Mouse (Mus musculus) large intestine, adult 2 months (tissue): Measurements from ENCODE around the gene Cckbr. TPM values are rescaled to one million over a fixed set of nuclear protein-coding genes. Genes with fewer than 3 reads are reported as not detected.

Experiments used
- DNase-seq: peaks from one replicate; pipeline ENCODE4 v3.0.0-alpha.2; 2012; ENCODE audit warnings: low read depth, low spot score
- WGBS: fragments of 180-500 bp; shearing (Covaris S2); methylation state at CpG from one replicate; pipeline ENCODE4 v1.1.7; 2018; 5-methylcytosine and 5-hydroxymethylcytosine counted together
- polyA plus RNA-seq: library from polyadenylated mRNA; depleted of rRNA; stranded (reverse); fragments of >200 nt; gene quantifications from 2 replicates; pipeline ENCODE4 v1.2.3, GENCODE M21; 2012; rRNA removed

Cckbr gene
- polyA plus RNA-seq, 1 experiment: not detected

DNA sequence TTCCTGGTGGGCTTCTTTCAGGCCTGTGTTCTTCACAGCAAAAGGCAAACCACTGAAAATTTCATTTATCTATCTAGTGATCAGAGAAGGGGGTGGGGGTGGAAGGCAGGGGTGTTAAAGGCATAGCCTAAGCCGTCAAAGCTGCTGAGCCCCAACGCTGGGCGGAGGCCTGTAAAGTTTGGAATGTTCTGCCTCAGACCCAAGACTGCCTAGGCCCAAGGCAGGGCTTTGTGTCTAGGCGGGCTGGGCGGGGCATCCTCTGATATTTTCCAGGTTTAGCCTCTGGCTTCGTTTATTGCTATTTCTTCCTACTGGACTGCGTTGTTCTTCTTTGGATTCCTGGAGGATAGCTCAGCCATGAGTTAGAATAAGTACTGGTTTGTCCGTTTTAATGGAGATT, 56.9 kb downstream of the Cckbr start:
- no peak for DNase-seq
- 14% methylated on average over 8 of the region's 8 CpGs for WGBS

- no peak for DNase-seq
- 49% methylated on average over 5 of the region's 5 CpGs for WGBS
Measured at GRCm38 (mm10) chr7:105485029-105485428, 59.5 kb downstream of the Cckbr start.

DNA sequence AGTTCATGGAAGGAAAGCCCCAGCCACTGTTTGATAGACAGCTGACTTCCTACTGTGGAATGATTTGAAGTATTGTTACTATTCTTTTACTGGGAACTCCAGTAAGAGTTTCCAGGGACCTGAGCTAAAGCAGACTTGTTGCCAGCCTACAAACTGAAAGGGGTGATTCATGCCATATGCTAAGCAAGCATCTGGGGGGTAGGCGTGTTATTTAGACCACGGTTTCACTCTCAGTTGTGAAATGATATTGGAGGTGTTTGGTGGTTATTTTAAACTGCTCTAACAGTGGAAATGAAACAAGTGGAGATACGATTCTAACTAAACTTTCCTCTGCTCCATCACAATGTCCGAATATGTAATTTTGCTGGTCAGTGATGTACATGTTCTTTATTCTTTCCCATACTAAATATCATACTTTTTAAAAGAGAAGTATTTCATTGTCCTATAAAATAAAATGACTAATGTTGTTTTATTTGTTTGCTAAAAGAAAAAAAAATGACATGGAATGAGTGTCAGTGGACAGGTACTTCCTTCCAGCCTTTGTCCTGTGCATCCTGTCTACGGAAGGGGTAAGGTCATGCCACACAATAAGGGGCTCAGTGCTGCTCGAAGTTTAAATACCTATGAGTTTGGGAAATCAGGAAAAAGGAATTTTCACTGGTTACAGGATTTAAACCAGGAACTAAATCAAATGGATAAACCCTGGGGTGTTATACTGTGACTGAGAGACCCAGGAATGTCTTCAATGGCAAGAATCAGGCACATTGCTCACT, 61.8 kb downstream of the Cckbr start:
- no peak for DNase-seq
- 65% methylated on average over 6 of the region's 6 CpGs for WGBS

GRCm38 (mm10) chr7:105497881-105498280, 72.3 kb downstream of the Cckbr start:
- WGBS: 78% methylated on average over 3 of the region's 3 CpGs
- no peak for DNase-seq

DNA sequence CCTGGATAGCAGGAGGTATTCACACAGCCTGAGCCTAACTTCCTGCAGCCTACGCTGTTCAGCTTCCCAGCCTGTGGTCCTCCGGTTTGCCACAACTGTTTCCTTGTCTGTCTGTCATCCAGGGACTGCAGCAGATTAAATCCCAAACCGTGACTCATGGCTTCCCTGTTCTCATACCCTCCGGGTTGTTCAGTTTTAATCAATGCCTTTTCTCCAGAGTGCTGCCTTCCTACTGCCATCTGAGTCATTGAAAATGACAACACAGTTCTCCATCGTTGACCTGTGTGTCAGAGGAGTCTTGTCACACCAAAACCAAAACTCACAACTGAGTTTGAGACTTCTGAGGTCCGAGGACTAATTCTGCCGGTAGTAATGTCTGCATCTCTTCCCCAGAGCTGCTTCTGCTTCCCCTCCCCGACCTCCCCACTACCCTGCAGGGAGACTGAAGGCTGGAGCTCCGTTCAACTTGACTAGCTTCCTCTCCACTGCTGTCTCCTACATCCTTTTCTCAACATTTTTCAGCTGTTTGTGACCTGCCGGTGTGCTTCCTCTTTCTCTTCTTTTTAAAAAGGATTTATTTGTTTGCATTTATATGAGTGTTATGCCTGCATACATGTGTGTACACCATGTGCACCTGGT, 73.4 kb downstream of the Cckbr start:
- DNase-seq: no peak
- 47% methylated on average over 10 of the region's 10 CpGs for WGBS

- 82% methylated on average over 1 of the region's 1 CpGs for WGBS
- DNase-seq: no peak
Measured at GRCm38 (mm10) chr7:105499676-105500075, 74.1 kb downstream of the Cckbr start.

GRCm38 (mm10) chr7:105501984-105502383, 76.5 kb downstream of the Cckbr start:
- 32% methylated on average over 4 of the region's 4 CpGs for WGBS
- DNase-seq: no peak

DNA sequence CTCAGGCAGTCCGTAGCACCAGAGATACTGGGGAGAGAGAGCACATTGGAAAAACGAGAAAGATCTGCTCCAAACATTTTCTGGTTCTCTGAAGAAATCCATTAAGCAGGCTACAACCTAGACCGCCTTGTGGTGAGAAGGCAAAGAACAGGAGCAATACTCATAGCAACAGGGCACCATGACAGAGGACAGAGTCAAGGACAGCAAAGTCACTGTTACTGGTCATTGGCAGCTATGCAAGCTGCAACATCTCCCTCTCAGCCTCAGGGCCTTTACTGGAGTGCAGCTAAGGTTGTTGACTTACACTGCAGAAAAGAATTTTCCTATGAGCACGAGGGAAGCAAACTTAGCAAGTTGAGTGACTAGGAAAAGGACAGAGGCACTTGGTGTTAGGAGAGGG, 81.7 kb downstream of the Cckbr start:
- WGBS: 64% methylated on average over 4 of the region's 4 CpGs
- DNase-seq: no peak

DNA sequence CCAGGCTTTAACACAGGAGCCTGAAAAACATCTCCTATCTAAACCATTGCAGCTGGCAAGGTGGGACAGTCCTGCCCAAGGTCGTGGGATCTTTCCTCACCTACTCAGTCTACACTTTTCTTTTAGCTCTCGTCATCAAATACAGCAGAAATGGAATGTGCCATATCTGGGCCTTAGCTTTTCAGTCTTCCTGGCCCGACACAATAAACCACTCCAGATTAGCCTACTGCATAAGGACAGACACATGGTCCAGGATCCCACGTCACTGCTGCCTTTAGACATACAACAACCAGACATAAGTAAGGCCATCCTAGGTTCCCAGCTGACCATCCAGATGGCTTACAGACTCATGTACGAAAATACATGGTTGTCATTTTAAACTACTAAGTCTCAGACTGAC, 84.6 kb downstream of the Cckbr start:
- WGBS: 76% methylated on average over 5 of the region's 5 CpGs

GRCm38 (mm10) chr7:105513845-105514291, 88.3 kb downstream of the Cckbr start:
- WGBS: 48% methylated on average over 5 of the region's 5 CpGs
- no peak for DNase-seq

More for the DNA sequence above, 84.6 kb downstream of the Cckbr start:
- DNase-seq: no peak

DNA sequence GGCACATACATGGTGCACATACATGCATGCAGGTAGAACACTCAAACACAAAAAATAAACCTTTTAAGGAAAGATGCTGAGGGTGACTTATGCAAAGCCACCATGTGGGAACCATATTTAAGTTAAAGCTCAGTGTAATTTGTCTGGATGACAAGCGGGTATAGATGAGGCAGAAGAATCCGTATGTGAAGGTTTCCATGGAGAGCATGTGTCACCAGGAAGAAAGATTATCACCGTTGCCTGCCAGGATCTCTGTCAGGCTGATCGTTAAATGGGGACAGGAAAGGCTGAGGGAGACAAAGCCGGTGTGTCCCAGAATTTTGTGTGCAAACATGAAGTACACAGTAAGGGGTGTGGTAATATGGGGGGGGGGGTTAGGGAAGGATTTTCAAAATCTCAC, 89.0 kb downstream of the Cckbr start:
- DNase-seq: no peak
- WGBS: 32% methylated on average over 5 of the region's 5 CpGs

DNA sequence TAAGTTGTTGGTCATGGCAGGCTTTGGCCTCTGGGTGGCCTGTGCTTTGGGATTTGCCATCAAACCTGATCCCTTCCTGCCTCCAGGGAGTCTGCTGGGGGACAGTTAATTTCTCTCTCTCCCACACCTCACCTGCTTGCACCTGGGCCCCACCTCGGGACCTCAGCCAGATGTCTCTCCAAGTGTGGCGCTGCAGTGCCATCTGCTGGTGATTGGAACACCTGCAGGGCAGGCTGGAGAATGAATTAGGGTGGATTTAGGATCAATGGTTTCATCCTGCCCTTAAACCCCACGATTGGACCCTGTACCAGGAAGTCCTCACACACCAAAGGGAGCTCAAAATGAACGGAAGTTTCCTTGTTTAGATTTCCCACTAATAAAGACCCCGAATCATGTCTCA, 89.6 kb downstream of the Cckbr start:
- DNase-seq: peak; percentile 33
- 5% methylated on average over 5 of the region's 5 CpGs for WGBS

GRCm38 (mm10) chr7:105516669-105517360, 91.3 kb downstream of the Cckbr start:
- WGBS: 36% methylated on average over 9 of the region's 9 CpGs
- no peak for DNase-seq

DNA sequence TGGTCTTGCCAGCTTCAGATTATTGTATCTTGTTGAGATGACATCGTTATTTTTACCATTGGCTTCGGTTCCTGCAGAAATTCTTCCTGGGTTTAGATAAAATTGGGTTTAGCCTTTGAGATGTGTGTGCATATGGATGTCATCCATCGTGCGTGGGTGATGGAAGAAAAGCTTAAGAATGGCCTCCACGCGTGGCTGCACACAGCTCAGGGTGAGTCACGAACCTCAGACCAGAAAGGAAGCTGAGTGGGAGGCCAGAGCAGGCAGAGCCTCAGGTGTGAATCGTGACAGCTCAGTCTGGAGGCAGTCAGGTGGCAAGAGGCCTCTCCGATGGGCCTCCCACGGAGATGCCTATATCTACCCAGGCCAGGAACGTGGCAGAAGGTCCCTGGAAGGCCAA, 93.8 kb downstream of the Cckbr start:
- no peak for DNase-seq
- WGBS: 72% methylated on average over 11 of the region's 11 CpGs

- 69% methylated on average over 2 of the region's 2 CpGs for WGBS
Measured at GRCm38 (mm10) chr7:105519771-105520170, 94.2 kb downstream of the Cckbr start.

GRCm38 (mm10) chr7:105520201-105520600, 94.7 kb downstream of the Cckbr start:
- 24% methylated on average over 6 of the region's 6 CpGs for WGBS
- no peak for DNase-seq

More at GRCm38 (mm10) chr7:105519771-105520170, 94.2 kb downstream of the Cckbr start:
- no peak for DNase-seq

Other genes with a start within 250 kb of the Cckbr start
- gene Olfr685, start 239.7 kb upstream of the Cckbr start, polyA plus RNA-seq: not detected in 2 replicates
- not detected in 2 replicates for gene Olfr686, start 218.2 kb upstream of the Cckbr start, polyA plus RNA-seq
- gene Olfr688, start 137.6 kb upstream of the Cckbr start, polyA plus RNA-seq: not detected in 2 replicates
- not detected in 2 replicates for gene Olfr689, start 114.6 kb upstream of the Cckbr start, polyA plus RNA-seq
- gene Olfr690, start 91.6 kb upstream of the Cckbr start, polyA plus RNA-seq: not detected in 2 replicates
- not detected in 2 replicates for gene Olfr691, start 83.5 kb upstream of the Cckbr start, polyA plus RNA-seq
- gene Olfr692, start 57.5 kb upstream of the Cckbr start, polyA plus RNA-seq: not detected in 2 replicates
- not detected in 2 replicates for gene Gm5901, start 50.7 kb upstream of the Cckbr start, polyA plus RNA-seq
- gene Fam160a2, start 25.7 kb upstream of the Cckbr start, polyA plus RNA-seq: 64.6 and 88.7 TPM in 2 replicates
- 0.09 and 0.10 TPM in 2 replicates for gene Cnga4, start 21.2 kb upstream of the Cckbr start, polyA plus RNA-seq
- 21.8 and 23.4 TPM in 2 replicates for gene Cavin3, start 56.6 kb downstream of the Cckbr start, polyA plus RNA-seq
- 16.0 and 17.8 TPM in 2 replicates for gene Smpd1, start 128.6 kb downstream of the Cckbr start, polyA plus RNA-seq
- 12.1 and 15.8 TPM in 2 replicates for gene Apbb1, start 155.9 kb downstream of the Cckbr start, polyA plus RNA-seq
- 0.40 and 0.49 TPM in 2 replicates for gene Hpx, start 174.4 kb downstream of the Cckbr start, polyA plus RNA-seq
- 11.5 and 18.2 TPM in 2 replicates for gene Trim3, start 207.8 kb downstream of the Cckbr start, polyA plus RNA-seq
- 122 and 132 TPM in 2 replicates for gene Timm10b, start 214.3 kb downstream of the Cckbr start, polyA plus RNA-seq
- 50.9 and 58.5 TPM in 2 replicates for gene Arfip2, start 214.7 kb downstream of the Cckbr start, polyA plus RNA-seq
- gene Gm45799, start 214.8 kb downstream of the Cckbr start, polyA plus RNA-seq: 235 and 264 TPM in 2 replicates
- 1.1 and 1.5 TPM in 2 replicates for gene Dnhd1, start 225.1 kb downstream of the Cckbr start, polyA plus RNA-seq